Mouse (Mus musculus) thymus, adult 2 months (tissue): ENCODE data around the gene Htra3. TPM values are rescaled to one million over a fixed set of nuclear protein-coding genes. Genes with fewer than 3 reads are reported as not detected.

ENCODE experiments used
- DNase-seq: peaks from one replicate; pipeline ENCODE4 v3.0.0; 2021
- H3K27ac ChIP-seq: fragments of 200-500 bp; 2 replicates; pipeline ENCODE4 v1.5.1; 2012; ENCODE audit warnings: low read length, control low read depth; ENCODE audit not compliant: control insufficient read depth, insufficient read depth
- H3K27me3 ChIP-seq: fragments of 200-500 bp; 2 replicates; pipeline ENCODE4 v1.6.1; 2012; ENCODE audit warnings: mild to moderate bottlenecking, low read length, moderate library complexity, mixed read lengths; ENCODE audit not compliant: control insufficient read depth, insufficient read depth
- H3K36me3 ChIP-seq: fragments of 200-500 bp; 2 replicates; pipeline ENCODE4 v1.6.1; 2012; ENCODE audit warnings: mild to moderate bottlenecking, low read length, moderate library complexity; ENCODE audit not compliant: control insufficient read depth, insufficient read depth
- H3K4me1 ChIP-seq: fragments of 200-500 bp; replicated peaks from 2 replicates; pipeline ENCODE4 v1.6.1; 2012; ENCODE audit warnings: low read length; ENCODE audit not compliant: control insufficient read depth, insufficient read depth
- H3K4me3 ChIP-seq: fragments of 200-500 bp; 2 replicates; pipeline ENCODE4 v1.5.1; 2012; ENCODE audit warnings: mild to moderate bottlenecking, low read length, control low read depth, moderate library complexity; ENCODE audit not compliant: control insufficient read depth, insufficient read depth
- CTCF ChIP-seq: fragments of 200-500 bp; IDR thresholded peaks from 2 replicates; pipeline ENCODE4 v1.5.1; 2012; ENCODE audit warnings: mild to moderate bottlenecking, control low read depth, low read length, moderate library complexity, borderline replicate concordance; ENCODE audit not compliant: control insufficient read depth, poor library complexity, insufficient read depth; ENCODE audit errors: extremely low read depth
- POLR2A ChIP-seq: fragments of 200-500 bp; IDR thresholded peaks from 2 replicates; pipeline ENCODE4 v1.6.1; 2012; ENCODE audit warnings: mild to moderate bottlenecking, low read length, control low read depth, moderate library complexity; ENCODE audit not compliant: control insufficient read depth, poor library complexity, insufficient read depth; ENCODE audit errors: extremely low read depth
- WGBS: fragments of 180-500 bp; shearing (Covaris S2); methylation state at CpG from one replicate; pipeline ENCODE4 v1.1.7; 2018; 5-methylcytosine and 5-hydroxymethylcytosine counted together
- polyA plus RNA-seq: library from polyadenylated mRNA; depleted of rRNA; stranded (reverse); fragments of >200 nt; gene quantifications from 2 replicates; pipeline ENCODE4 v1.2.3, GENCODE M21; 2012; rRNA removed

Htra3 gene
- polyA plus RNA-seq: 24.1 and 37.3 TPM in 2 replicates

DNA sequence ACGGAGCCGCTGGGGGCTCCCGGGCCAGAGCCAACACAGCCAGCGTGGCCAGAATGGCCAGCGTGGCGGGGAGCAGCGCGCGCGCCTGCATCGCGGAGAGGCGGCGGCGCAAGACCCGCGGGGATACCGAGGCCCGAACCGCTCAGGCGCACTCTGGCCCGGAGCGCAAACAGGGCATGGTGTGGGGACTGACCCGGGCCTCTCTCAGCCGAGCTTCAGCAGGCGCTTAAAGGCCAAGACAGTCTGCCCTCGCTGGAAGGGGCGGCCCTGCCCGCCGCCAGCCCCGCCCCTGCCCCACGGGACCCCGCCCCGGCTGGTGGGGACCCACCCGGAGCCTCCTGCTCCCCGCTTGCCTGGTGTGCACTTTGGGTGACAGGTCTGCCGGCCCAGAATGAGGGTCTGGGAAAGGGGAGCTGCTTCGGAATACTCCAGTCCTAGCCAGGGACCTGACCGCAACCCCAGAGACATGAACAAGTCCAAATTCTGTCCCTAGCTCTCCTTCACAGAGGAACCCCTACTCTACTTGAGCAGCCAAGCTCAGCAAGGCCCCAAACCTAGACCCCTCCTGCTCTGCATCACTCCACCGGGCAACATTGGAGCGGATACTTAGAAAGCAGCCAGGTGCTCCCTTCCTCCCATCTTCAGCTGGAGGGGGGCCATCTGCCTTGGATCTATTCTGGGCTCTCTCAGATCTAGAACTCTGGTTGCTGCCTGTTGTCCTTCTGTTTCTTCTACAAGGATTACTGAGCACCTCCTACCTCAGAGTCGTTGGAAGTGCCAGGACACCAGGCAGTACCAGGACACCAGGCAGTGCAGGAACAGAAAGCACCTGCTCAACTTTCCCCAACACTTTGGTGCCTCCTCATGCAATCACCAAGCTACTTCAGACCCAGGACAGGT lies at the start of gene Htra3:
Gene Htra3 (minus strand): TSS at position 527 of the 900 bp plus-strand sequence.
- no peak for DNase-seq
- WGBS: 14% methylated on average over 42 of the region's 42 CpGs
- no peak within 1 kb of the TSS for H3K4me3 ChIP-seq
- no peak for TF ChIP-seq POLR2A
- no peak within 1 kb of the TSS for H3K27ac ChIP-seq
- H3K36me3 ChIP-seq: no peaks in the 10 kb centered on the region
- H3K27me3 ChIP-seq: peaks cover 2% of the 10 kb centered on the region; the same call in 1 of the 2 replicates
- H3K4me1 ChIP-seq: no peaks in the 10 kb centered on the region

DNA sequence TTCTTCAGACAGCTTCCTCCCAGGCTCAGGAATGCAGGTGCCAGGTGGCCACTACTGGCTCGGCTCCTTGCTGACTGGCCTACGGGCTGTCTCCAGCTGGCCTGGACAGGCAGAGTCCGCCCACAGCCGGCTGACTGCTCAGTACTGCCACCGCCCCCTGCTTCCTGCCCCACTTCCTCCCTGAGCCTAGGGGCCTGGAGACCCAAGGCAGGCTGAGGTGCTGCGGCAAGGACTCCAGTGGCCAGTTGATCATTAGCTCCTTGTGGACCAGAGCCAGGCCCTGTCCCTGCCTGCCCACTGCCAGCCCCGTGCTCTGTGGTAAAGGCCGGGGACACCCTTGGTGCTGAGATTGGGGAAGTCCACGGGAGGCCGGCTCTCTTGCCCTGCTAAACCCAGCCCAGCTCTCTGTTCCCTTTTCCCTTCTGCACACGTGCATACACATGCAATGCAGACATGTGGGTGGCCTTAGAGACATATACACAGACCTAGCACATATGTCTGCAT lies 49.4 kb upstream of the Htra3 start:
- peak overlapping the region; percentile 19; the same call in 1 of the 2 replicates for H3K4me3 ChIP-seq
- 10% methylated on average over 11 of the region's 11 CpGs for WGBS
- no peaks in the 10 kb centered on the region for H3K36me3 ChIP-seq
- H3K27me3 ChIP-seq: no peaks in the 10 kb centered on the region
- H3K4me1 ChIP-seq: peaks cover 21% of the 10 kb centered on the region
- peak; percentile 47 for DNase-seq
- no peak overlapping the region for H3K27ac ChIP-seq
- TF ChIP-seq POLR2A (no peak), CTCF (no peak)

DNA sequence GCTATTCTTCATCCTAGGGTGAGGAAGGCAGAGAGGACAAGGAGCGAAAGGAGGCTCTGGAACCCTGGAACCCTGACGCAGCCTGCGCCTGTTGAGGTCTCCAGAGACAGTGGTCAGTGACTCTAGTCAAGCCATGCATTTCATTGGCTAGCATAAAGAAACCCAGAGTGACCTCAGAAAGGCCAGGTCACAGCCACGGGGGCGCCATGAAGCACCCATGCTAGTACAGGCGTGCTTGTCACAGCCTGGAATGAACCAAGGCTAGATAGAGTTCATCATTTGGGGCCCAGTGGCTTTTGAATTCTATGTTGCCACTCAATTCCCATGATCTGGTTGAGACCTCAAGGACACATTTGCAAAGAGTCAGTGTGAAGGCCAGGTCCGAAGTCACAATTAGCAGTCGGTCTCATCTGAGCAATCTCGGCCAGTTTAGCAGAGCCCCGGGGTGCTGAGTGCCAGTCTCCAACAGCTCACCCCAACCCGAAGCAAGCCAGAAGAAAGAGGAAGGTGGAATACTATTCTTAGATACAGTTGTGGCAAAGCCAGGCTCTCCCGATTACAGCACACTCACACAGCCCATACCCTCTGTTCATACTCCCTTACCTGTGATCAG lies 48.9 kb upstream of the Htra3 start:
- DNase-seq: no peak
- H3K4me3 ChIP-seq: peak overlapping the region; percentile 19; the same call in 1 of the 2 replicates
- no peak overlapping the region for H3K27ac ChIP-seq
- H3K36me3 ChIP-seq: no peaks in the 10 kb centered on the region
- no peaks in the 10 kb centered on the region for H3K27me3 ChIP-seq
- no peak for TF ChIP-seq POLR2A
- TF ChIP-seq CTCF: no peak
- H3K4me1 ChIP-seq: peaks cover 16% of the 10 kb centered on the region
- 47% methylated on average over 12 of the region's 12 CpGs for WGBS

DNA sequence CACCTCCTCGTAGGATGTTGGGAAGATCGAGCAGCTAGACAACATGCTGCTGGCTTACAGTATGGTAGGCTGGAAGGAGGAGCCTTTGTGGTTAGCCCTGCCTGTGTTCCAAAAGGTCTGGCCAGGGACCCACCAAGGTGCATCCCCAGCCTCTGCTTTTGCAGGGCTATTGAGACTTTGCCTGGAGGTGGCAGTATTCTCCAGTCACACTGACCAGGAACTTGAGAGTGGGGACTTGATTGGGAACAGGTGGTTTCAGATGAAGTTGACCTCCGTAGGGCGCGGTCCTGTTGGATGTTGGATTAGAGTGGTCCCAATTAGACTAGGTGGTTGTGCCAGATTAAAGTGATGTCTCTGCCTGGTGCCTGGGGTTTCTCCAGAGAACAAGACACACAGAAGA lies 47.9 kb upstream of the Htra3 start:
- no peak for DNase-seq
- 86% methylated on average over 5 of the region's 5 CpGs for WGBS
- Histone ChIP-seq H3K27ac (no peak overlapping the region), H3K27me3 (no peaks in the 10 kb centered on the region), H3K36me3 (no peaks in the 10 kb centered on the region), H3K4me3 (no peak overlapping the region), H3K4me1 (peaks cover 16% of the 10 kb centered on the region)
- no peak for TF ChIP-seq CTCF
- no peak for TF ChIP-seq POLR2A

DNA sequence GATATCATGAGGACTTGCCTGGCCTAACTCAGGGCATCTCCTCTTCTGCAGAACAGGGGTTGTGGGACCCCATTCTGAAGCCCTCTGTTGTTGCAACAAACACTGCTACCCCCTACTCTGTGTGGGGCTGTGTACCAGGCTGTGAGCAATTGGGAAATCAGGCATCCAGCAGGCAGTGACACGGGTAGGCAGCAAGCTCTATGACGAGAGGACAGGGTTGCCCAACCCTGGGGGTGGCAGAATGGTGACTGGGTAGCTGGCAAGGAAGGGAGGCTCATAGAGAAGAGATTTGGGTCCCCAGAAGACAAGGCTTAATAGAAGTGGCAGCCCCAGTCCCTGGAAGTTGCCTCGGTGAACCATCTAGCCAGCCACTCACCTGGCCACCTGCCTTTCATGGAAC lies 46.3 kb upstream of the Htra3 start:
- DNase-seq: no peak
- H3K36me3 ChIP-seq: no peaks in the 10 kb centered on the region
- H3K4me1 ChIP-seq: peaks cover 16% of the 10 kb centered on the region
- H3K4me3 ChIP-seq: no peak overlapping the region
- TF ChIP-seq POLR2A (no peak), CTCF (no peak)
- 88% methylated on average over 3 of the region's 3 CpGs for WGBS
- H3K27me3 ChIP-seq: no peaks in the 10 kb centered on the region
- no peak overlapping the region for H3K27ac ChIP-seq

DNA sequence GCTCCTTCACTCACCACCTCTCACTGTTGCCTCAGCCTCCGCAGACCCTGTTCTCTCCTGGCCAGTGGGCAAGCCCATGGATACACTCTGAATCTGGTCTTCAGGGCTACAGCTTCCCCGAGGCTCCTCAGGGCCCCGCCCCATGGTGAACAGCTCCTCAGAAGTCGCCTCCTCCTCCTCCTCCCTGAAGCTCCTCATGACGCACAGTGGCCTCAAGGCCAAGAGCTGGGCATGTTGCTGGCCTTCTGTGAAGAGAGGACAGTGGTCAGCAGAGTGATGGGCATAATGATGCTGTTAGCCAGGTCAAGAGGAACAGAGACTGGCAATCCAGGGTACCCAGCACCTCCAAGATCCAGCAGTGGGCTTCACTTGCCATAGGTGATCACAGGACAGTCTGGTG lies 44.3 kb upstream of the Htra3 start:
- DNase-seq: no peak
- TF ChIP-seq POLR2A: no peak
- no peak for TF ChIP-seq CTCF
- H3K4me1 ChIP-seq: peaks cover 10% of the 10 kb centered on the region
- no peak overlapping the region for H3K27ac ChIP-seq
- H3K36me3 ChIP-seq: no peaks in the 10 kb centered on the region
- no peak overlapping the region for H3K4me3 ChIP-seq
- H3K27me3 ChIP-seq: no peaks in the 10 kb centered on the region
- 91% methylated on average over 5 of the region's 5 CpGs for WGBS

DNA sequence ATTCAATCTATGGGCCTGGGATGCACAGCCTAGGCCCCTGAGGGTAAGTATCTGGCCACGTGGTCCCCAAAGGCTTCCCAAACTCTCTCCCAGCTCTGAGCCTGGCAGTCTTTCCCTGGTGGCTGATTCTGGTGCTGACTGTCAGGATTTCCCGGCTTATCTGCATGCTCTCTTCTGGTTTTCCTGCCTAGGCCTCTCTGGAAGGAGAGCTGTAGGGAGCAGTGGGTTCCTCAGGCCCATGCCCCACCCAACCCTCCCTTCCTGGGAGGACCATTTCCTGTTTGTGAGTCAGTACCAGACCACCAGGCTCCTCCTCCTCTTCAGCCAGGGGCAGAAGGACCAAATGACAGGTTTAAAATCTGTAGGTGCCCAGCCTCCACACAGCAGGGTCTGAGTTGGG lies 43.1 kb upstream of the Htra3 start:
- Histone ChIP-seq H3K4me3 (no peak overlapping the region), H3K27me3 (no peaks in the 10 kb centered on the region), H3K27ac (no peak overlapping the region), H3K36me3 (no peaks in the 10 kb centered on the region), H3K4me1 (no peaks in the 10 kb centered on the region)
- no peak for TF ChIP-seq POLR2A
- no peak for TF ChIP-seq CTCF
- no peak for DNase-seq
- 56% methylated on average over 2 of the region's 2 CpGs for WGBS
